Comparison of ENCODE assay signal across 9 mouse cellular contexts in genomic region chr17:28420229-28421051, GRCm38 (mm10). TPM values are rescaled to one million over a fixed set of nuclear protein-coding genes. Genes with fewer than 3 reads are reported as not detected.
DNase-seq lines count a peak whose midpoint lies in the region; ATAC-seq lines count a peak whose summit lies in the region.
"Had no signal": no experiment of that assay in that cellular context is flagged by ENCODE, and none has a peak within 500 bp of the region (broad histone marks: within the 10 kb centered on the region; RNA-seq: fewer than 3 reads in every experiment).

No protein-coding gene starts in this region.

- H3K9me3 ChIP-seq in liver, embryonic 15.5 days (replicated peaks) = no peaks in the 10 kb centered on the region
- no peaks in the 10 kb centered on the region for H3K9me3 ChIP-seq in liver, embryonic 12.5 days (replicated peaks)
- no peaks in the 10 kb centered on the region for H3K9me3 ChIP-seq in hindbrain, embryonic 12.5 days (replicated peaks)
- H3K9me3 ChIP-seq: midbrain, embryonic 12.5 days had no signal

- no peak overlapping the region for H3K4me2 ChIP-seq in liver, embryonic 15.5 days
- no peak overlapping the region for H3K4me2 ChIP-seq in liver, embryonic 12.5 days
- H3K4me2 ChIP-seq in hindbrain, embryonic 12.5 days (replicated peaks) = no peak overlapping the region
- H3K4me2 ChIP-seq: midbrain, embryonic 12.5 days had no signal

- H3K9ac ChIP-seq in liver, embryonic 15.5 days = no peak overlapping the region
- H3K9ac ChIP-seq in liver, embryonic 12.5 days = no peak overlapping the region
- no peak overlapping the region for H3K9ac ChIP-seq in hindbrain, embryonic 12.5 days
- H3K9ac ChIP-seq: midbrain, embryonic 12.5 days had no signal

- H3K27me3 ChIP-seq in liver, embryonic 15.5 days = no peaks in the 10 kb centered on the region
- H3K27me3 ChIP-seq in liver, embryonic 12.5 days (replicated peaks) = no peaks in the 10 kb centered on the region
- no peaks in the 10 kb centered on the region for H3K27me3 ChIP-seq in hindbrain, embryonic 12.5 days
- H3K27me3 ChIP-seq: midbrain, embryonic 12.5 days had no signal

- peaks cover 9% of the 10 kb centered on the region; the same call in 1 of the 2 replicates for H3K36me3 ChIP-seq in liver, embryonic 15.5 days (replicated peaks)
- H3K36me3 ChIP-seq in liver, embryonic 12.5 days = peaks cover 17% of the 10 kb centered on the region
- H3K36me3 ChIP-seq in hindbrain, embryonic 12.5 days = no peaks in the 10 kb centered on the region; the same call in 1 of the 2 replicates

- peak; percentile 86 for DNase-seq in gastrocnemius, postnatal 25 days
- DNase-seq in kidney, postnatal 36 days = peak; percentile 13 to 87
- peak; percentile 86 for DNase-seq in skeletal muscle tissue, adult 2 months (ENCODE audit: low read depth, low spot score)
- DNase-seq in thymus, postnatal 10 days (ENCODE audit: low spot score in 2 of 2) = no peak

- H3K4me3 ChIP-seq in liver, embryonic 15.5 days (replicated peaks) = no peak overlapping the region
- H3K4me3 ChIP-seq in liver, embryonic 12.5 days = no peak overlapping the region
- H3K4me3 ChIP-seq in hindbrain, embryonic 12.5 days = no peak overlapping the region
- H3K4me3 ChIP-seq: midbrain, embryonic 12.5 days had no signal

- ATAC-seq in liver, embryonic 15.5 days (ENCODE audit: insufficient read depth) = 0 out of 2 replicates have a peak, but pooled peaks have one; percentile 22
- ATAC-seq in liver, embryonic 12.5 days = no peak
- ATAC-seq in hindbrain, embryonic 12.5 days (ENCODE audit: low FRiP score) = no peak
- ATAC-seq in activated CD4-positive, CD25-positive, alpha-beta regulatory T cell, adult 4 months = no peak

- peak overlapping the region; percentile 39 for H3K27ac ChIP-seq in liver, embryonic 15.5 days (replicated peaks)
- H3K27ac ChIP-seq in liver, embryonic 12.5 days = no peak overlapping the region
- no peak overlapping the region; the same call in 1 of the 2 replicates for H3K27ac ChIP-seq in hindbrain, embryonic 12.5 days
- H3K27ac ChIP-seq: midbrain, embryonic 12.5 days had no signal

- H3K4me1 ChIP-seq in liver, embryonic 15.5 days (replicated peaks) = no peaks in the 10 kb centered on the region
- H3K4me1 ChIP-seq in liver, embryonic 12.5 days = peaks cover 8% of the 10 kb centered on the region
- peaks cover 10% of the 10 kb centered on the region for H3K4me1 ChIP-seq in hindbrain, embryonic 12.5 days
- H3K4me1 ChIP-seq: midbrain, embryonic 12.5 days had no signal

- 35% methylated on average over 12 of the region's 12 CpGs for WGBS in liver, embryonic 15.5 days (ENCODE audit: insufficient replicate concordance)
- WGBS in liver, embryonic 12.5 days (ENCODE audit: insufficient replicate concordance) = 41% methylated on average over 12 of the region's 12 CpGs
- WGBS in hindbrain, embryonic 12.5 days = 77% methylated on average over 12 of the region's 12 CpGs

RNA-seq across cellular contexts. Expression of gene Tulp1, which starts 55.4 kb away (rescaled TPM):
- polyA plus RNA-seq in liver, embryonic 15.5 days (2015; fragmentation: Nextera tagmentation; extraction: Ambion mirVana) = 0.10 and 0.14 TPM in 2 replicates
- polyA plus RNA-seq in liver, embryonic 12.5 days (2016; fragmentation: Nextera tagmentation; extraction: Ambion mirVana) = 1.4 and 1.6 TPM in 2 replicates
- total RNA-seq in gastrocnemius, postnatal 25 days (2021) = not detected
- 5.0 and 6.8 TPM in 2 replicates for polyA plus RNA-seq in hindbrain, embryonic 12.5 days (2016; fragmentation: Nextera tagmentation; extraction: Ambion mirVana)
- not detected for polyA plus RNA-seq in activated CD4-positive, CD25-positive, alpha-beta regulatory T cell, adult 4 months (2017; shearing (Covaris generic))

Comparison
In these comparisons a context has a peak if more than half of its experiments do, and no peak if none do; other contexts are left out.
1. DNase-seq: peak in gastrocnemius, postnatal 25 days (single experiment), kidney, postnatal 36 days (2 of 2) and skeletal muscle tissue, adult 2 months (single experiment); none in thymus, postnatal 10 days (0 of 2).